Mouse (Mus musculus): ENCODE results near the gene Grhl3. TPM values are rescaled to one million over a fixed set of nuclear protein-coding genes. Genes with fewer than 3 reads are reported as not detected.
A peak's percentile ranks its signal among the peaks of the same experiment; 100 is the strongest.

The Grhl3 gene
- polyA plus RNA-seq, 1 experiment: 0.69 TPM

DNA sequence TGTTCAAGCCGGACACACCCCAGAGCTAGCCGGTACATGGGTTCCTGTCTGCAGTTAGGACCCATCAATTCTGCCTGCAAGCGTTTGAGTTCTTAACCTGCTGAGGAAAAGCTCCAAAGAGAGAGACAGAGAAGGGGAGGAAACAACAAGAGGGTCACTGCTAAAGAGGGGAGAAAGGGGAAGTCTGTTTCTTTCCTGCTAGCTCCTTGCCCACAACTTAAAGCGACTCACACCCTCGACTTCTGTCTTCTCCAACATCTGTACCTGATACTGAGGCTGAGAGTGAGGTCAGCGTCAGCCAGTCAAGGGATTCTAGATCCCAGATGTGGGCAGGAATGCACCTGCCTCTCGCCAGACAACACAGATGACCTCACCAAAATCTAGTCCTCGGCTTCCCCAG, 1.2 kb downstream of the Grhl3 start:
- TF ChIP-seq CTCF (IDR thresholded peaks at IDR 0.05; ENCODE audit: control insufficient read depth, insufficient read depth, insufficient replicate concordance, low read depth, low read length): no peak
- no peak for TF ChIP-seq POLR2A (IDR thresholded peaks at IDR 0.05; ENCODE audit: control insufficient read depth, low read depth, low read length)
- no peaks in the 10 kb centered on the region for H3K36me3 ChIP-seq (ENCODE audit: control insufficient read depth, insufficient read depth, low read length)
- no peak overlapping the region for H3K4me3 ChIP-seq (ENCODE audit: control insufficient read depth, low read depth, low read length)
- peaks cover 20% of the 10 kb centered on the region for H3K4me1 ChIP-seq (ENCODE audit: control insufficient read depth, insufficient read depth, low read length)
- no peak overlapping the region for H3K27ac ChIP-seq (ENCODE audit: control insufficient read depth, insufficient read depth, low read depth, low read length)
- no peaks in the 10 kb centered on the region for H3K27me3 ChIP-seq (ENCODE audit: control insufficient read depth, insufficient read depth, low read length)

DNA sequence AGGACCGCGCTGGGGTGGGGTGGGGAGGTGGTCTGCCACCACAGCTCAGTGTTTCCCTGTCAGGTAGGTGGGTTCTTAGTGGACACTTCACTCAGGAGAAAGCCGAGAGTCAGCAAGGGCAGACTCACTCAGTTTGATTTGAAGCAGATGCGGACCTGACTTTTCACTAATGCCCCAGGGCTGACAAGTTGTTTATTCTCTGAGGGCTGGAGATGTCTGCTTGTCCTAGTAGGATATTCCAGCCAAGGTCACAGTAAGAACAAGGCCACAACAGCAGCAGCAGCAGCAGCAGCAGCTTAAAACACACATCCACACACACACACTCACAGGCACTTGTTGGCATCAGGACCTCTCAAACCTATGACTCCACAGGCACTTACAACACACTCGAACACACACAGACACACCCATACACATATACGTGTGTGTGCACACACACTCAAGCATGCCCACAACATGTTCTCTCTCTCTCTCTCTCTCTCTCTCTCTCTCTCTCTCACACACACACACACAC, 2.3 kb downstream of the Grhl3 start:
- TF ChIP-seq CTCF (IDR thresholded peaks at IDR 0.05; ENCODE audit: control insufficient read depth, insufficient read depth, insufficient replicate concordance, low read depth, low read length): no peak
- no peak for TF ChIP-seq POLR2A (IDR thresholded peaks at IDR 0.05; ENCODE audit: control insufficient read depth, low read depth, low read length)
- Histone ChIP-seq H3K4me3 (ENCODE audit: control insufficient read depth, low read depth, low read length) (no peak overlapping the region), H3K36me3 (ENCODE audit: control insufficient read depth, insufficient read depth, low read length) (no peaks in the 10 kb centered on the region), H3K27me3 (ENCODE audit: control insufficient read depth, insufficient read depth, low read length) (no peaks in the 10 kb centered on the region), H3K27ac (ENCODE audit: control insufficient read depth, insufficient read depth, low read depth, low read length) (no peak overlapping the region), H3K4me1 (ENCODE audit: control insufficient read depth, insufficient read depth, low read length) (peaks cover 27% of the 10 kb centered on the region)

- Histone ChIP-seq H3K27me3 (ENCODE audit: control insufficient read depth, insufficient read depth, low read length) (no peaks in the 10 kb centered on the region), H3K4me1 (ENCODE audit: control insufficient read depth, insufficient read depth, low read length) (peaks cover 27% of the 10 kb centered on the region), H3K27ac (ENCODE audit: control insufficient read depth, insufficient read depth, low read depth, low read length) (no peak overlapping the region), H3K36me3 (ENCODE audit: control insufficient read depth, insufficient read depth, low read length) (no peaks in the 10 kb centered on the region), H3K4me3 (ENCODE audit: control insufficient read depth, low read depth, low read length) (no peak overlapping the region)
- TF ChIP-seq POLR2A (IDR thresholded peaks at IDR 0.05; ENCODE audit: control insufficient read depth, low read depth, low read length) (no peak), CTCF (IDR thresholded peaks at IDR 0.05; ENCODE audit: control insufficient read depth, insufficient read depth, insufficient replicate concordance, low read depth, low read length) (no peak)
These were observed 3.0 kb downstream of the Grhl3 start for GRCm38 (mm10) chr4:135570152-135571036.

DNA sequence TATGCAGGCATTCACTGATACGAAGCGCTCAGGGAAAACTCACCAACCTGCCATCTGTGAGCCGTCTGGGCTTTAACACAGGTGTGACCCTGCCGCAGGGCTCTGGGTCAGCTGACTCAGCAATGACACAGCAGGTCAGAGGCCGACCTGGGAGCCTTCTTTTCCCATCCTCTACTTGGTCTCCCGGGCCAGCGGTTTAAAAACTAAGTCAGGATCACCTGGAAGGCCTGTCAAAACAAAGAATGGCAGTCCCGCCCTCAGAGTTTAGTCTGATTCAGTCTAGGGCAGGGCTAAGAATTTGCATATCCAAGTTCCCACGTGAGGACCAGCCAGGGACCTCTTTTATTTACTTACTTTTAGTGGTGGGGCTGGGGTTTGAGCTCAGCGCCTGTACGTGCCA, 4.2 kb downstream of the Grhl3 start:
- peaks cover 33% of the 10 kb centered on the region for H3K4me1 ChIP-seq (ENCODE audit: control insufficient read depth, insufficient read depth, low read length)
- H3K27me3 ChIP-seq (ENCODE audit: control insufficient read depth, insufficient read depth, low read length): no peaks in the 10 kb centered on the region
- H3K27ac ChIP-seq (ENCODE audit: control insufficient read depth, insufficient read depth, low read depth, low read length): no peak overlapping the region
- TF ChIP-seq CTCF (IDR thresholded peaks at IDR 0.05; ENCODE audit: control insufficient read depth, insufficient read depth, insufficient replicate concordance, low read depth, low read length) (no peak), POLR2A (IDR thresholded peaks at IDR 0.05; ENCODE audit: control insufficient read depth, low read depth, low read length) (no peak)
- H3K4me3 ChIP-seq (ENCODE audit: control insufficient read depth, low read depth, low read length): no peak overlapping the region
- no peaks in the 10 kb centered on the region for H3K36me3 ChIP-seq (ENCODE audit: control insufficient read depth, insufficient read depth, low read length)

DNA sequence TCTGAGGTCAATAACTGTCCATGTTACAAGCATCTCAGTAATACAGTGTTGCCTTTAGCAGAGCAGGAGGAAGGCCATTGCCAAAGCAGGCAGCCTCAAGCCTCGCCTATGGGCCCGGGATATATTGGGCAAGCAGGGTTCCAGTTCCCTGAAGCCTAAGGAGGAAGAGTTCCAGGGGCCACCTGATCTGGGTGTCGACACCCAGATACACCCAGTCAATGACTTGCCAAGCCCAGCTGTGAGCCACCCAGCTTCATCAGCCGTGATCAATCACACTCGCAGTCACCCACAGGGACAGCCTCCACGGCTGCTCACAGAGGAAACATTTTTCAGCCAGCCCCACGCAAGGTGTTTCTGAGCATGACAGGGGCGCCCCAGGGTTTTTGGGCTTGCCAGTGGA, 5.9 kb downstream of the Grhl3 start:
- Histone ChIP-seq H3K27ac (ENCODE audit: control insufficient read depth, insufficient read depth, low read depth, low read length) (no peak overlapping the region), H3K36me3 (ENCODE audit: control insufficient read depth, insufficient read depth, low read length) (no peaks in the 10 kb centered on the region), H3K4me1 (ENCODE audit: control insufficient read depth, insufficient read depth, low read length) (peaks cover 26% of the 10 kb centered on the region), H3K27me3 (ENCODE audit: control insufficient read depth, insufficient read depth, low read length) (no peaks in the 10 kb centered on the region), H3K4me3 (ENCODE audit: control insufficient read depth, low read depth, low read length) (no peak overlapping the region)
- TF ChIP-seq CTCF (IDR thresholded peaks at IDR 0.05; ENCODE audit: control insufficient read depth, insufficient read depth, insufficient replicate concordance, low read depth, low read length): no peak
- no peak for TF ChIP-seq POLR2A (IDR thresholded peaks at IDR 0.05; ENCODE audit: control insufficient read depth, low read depth, low read length)

- Histone ChIP-seq H3K4me1 (ENCODE audit: control insufficient read depth, insufficient read depth, low read length) (peaks cover 26% of the 10 kb centered on the region), H3K36me3 (ENCODE audit: control insufficient read depth, insufficient read depth, low read length) (no peaks in the 10 kb centered on the region), H3K4me3 (ENCODE audit: control insufficient read depth, low read depth, low read length) (no peak overlapping the region), H3K27ac (ENCODE audit: control insufficient read depth, insufficient read depth, low read depth, low read length) (peak overlapping the region; percentile 37; the same call in 1 of the 2 replicates), H3K27me3 (ENCODE audit: control insufficient read depth, insufficient read depth, low read length) (no peaks in the 10 kb centered on the region)
- TF ChIP-seq POLR2A (IDR thresholded peaks at IDR 0.05; ENCODE audit: control insufficient read depth, low read depth, low read length): no peak
- no peak for TF ChIP-seq CTCF (IDR thresholded peaks at IDR 0.05; ENCODE audit: control insufficient read depth, insufficient read depth, insufficient replicate concordance, low read depth, low read length)
These were observed 6.4 kb downstream of the Grhl3 start for GRCm38 (mm10) chr4:135567042-135567441.

DNA sequence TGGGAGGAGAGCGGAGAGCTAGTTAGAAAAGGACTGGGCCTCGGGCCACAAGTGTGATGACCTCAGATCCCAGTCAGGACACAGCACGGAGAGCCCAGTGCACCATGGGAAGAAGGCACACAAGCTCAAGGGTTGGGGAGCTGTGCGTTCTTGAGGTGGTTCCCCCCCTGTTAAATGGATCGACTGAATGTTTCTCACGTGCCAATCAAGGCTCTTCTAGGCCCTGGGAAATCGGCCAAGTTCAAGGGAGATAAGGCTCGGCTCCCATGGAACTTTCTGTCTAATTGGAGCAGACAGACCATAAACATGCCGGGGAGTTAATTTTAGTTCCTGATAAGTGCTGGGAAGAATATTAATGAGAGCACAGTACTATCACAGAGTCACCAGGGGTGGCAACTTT, 8.0 kb downstream of the Grhl3 start:
- H3K36me3 ChIP-seq (ENCODE audit: control insufficient read depth, insufficient read depth, low read length): no peaks in the 10 kb centered on the region
- no peak overlapping the region for H3K4me3 ChIP-seq (ENCODE audit: control insufficient read depth, low read depth, low read length)
- peaks cover 20% of the 10 kb centered on the region for H3K4me1 ChIP-seq (ENCODE audit: control insufficient read depth, insufficient read depth, low read length)
- peak overlapping the region; percentile 69 for H3K27ac ChIP-seq (ENCODE audit: control insufficient read depth, insufficient read depth, low read depth, low read length)
- no peak for TF ChIP-seq POLR2A (IDR thresholded peaks at IDR 0.05; ENCODE audit: control insufficient read depth, low read depth, low read length)
- TF ChIP-seq CTCF (IDR thresholded peaks at IDR 0.05; ENCODE audit: control insufficient read depth, insufficient read depth, insufficient replicate concordance, low read depth, low read length): no peak
- no peaks in the 10 kb centered on the region for H3K27me3 ChIP-seq (ENCODE audit: control insufficient read depth, insufficient read depth, low read length)

Data from testis, adult 2 months (tissue).